Mouse (Mus musculus): ENCODE data around the gene Rgs10. TPM values are rescaled to one million over a fixed set of nuclear protein-coding genes. Genes with fewer than 3 reads are reported as not detected.

Gene Rgs10
- polyA plus RNA-seq, 1 experiment = not detected

DNA sequence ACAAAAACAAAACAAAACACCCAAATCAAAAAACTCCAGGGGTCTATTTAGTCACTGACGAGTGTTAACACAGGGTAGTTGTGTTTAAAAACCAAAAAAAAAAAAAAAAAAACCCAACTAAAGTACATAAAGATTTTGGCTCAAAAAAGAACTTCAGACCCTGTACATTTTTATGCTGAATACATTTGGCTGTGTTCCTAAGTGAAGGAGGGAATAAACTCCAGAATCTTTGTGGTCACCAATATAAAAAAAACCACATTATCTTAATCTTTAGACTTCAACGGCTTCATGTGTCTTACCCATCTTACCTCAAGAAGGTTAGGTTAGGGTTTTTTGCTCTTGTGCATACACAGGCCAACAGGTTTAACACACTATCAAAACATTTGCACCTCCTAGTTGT lies 22.0 kb upstream of the Rgs10 start:
- 80% methylated on average over 2 of the region's 2 CpGs for WGBS

GRCm38 (mm10) chr7:128439251-128439650 lies 20.7 kb upstream of the Rgs10 start:
- WGBS = 96% methylated on average over 6 of the region's 6 CpGs

More for the DNA sequence above, 22.0 kb upstream of the Rgs10 start:
- Histone ChIP-seq H3K4me3 (ENCODE audit: insufficient read depth, low read depth, low read length) (no peak overlapping the region), H3K4me1 (ENCODE audit: control insufficient read depth, insufficient read depth, low read length) (no peaks in the 10 kb centered on the region), H3K27ac (ENCODE audit: insufficient read depth, low read depth, low read length) (no peak overlapping the region)
- TF ChIP-seq POLR2A (IDR thresholded peaks at IDR 0.05; ENCODE audit: insufficient read depth, low read depth, low read length) = no peak

GRCm38 (mm10) chr7:128438131-128438530 lies 19.6 kb upstream of the Rgs10 start:
- H3K27ac ChIP-seq (ENCODE audit: insufficient read depth, low read depth, low read length) = no peak overlapping the region
- no peak for TF ChIP-seq CTCF (IDR thresholded peaks at IDR 0.05; ENCODE audit: insufficient read depth, low read depth, low read length)
- no peak for TF ChIP-seq POLR2A (IDR thresholded peaks at IDR 0.05; ENCODE audit: insufficient read depth, low read depth, low read length)
- no peak overlapping the region for H3K4me3 ChIP-seq (ENCODE audit: insufficient read depth, low read depth, low read length)
- no peaks in the 10 kb centered on the region for H3K4me1 ChIP-seq (ENCODE audit: control insufficient read depth, insufficient read depth, low read length)

More at GRCm38 (mm10) chr7:128439251-128439650, 20.7 kb upstream of the Rgs10 start:
- no peaks in the 10 kb centered on the region for H3K4me1 ChIP-seq (ENCODE audit: control insufficient read depth, insufficient read depth, low read length)
- TF ChIP-seq POLR2A (IDR thresholded peaks at IDR 0.05; ENCODE audit: insufficient read depth, low read depth, low read length) (no peak), CTCF (IDR thresholded peaks at IDR 0.05; ENCODE audit: insufficient read depth, low read depth, low read length) (no peak)
- no peak overlapping the region for H3K27ac ChIP-seq (ENCODE audit: insufficient read depth, low read depth, low read length)
- H3K4me3 ChIP-seq (ENCODE audit: insufficient read depth, low read depth, low read length) = no peak overlapping the region

- Histone ChIP-seq H3K4me3 (ENCODE audit: insufficient read depth, low read depth, low read length) (no peak overlapping the region), H3K27ac (ENCODE audit: insufficient read depth, low read depth, low read length) (no peak overlapping the region), H3K4me1 (ENCODE audit: control insufficient read depth, insufficient read depth, low read length) (no peaks in the 10 kb centered on the region)
- WGBS = 60% methylated on average over 1 of the region's 1 CpGs
- no peak for TF ChIP-seq POLR2A (IDR thresholded peaks at IDR 0.05; ENCODE audit: insufficient read depth, low read depth, low read length)
- no peak for TF ChIP-seq CTCF (IDR thresholded peaks at IDR 0.05; ENCODE audit: insufficient read depth, low read depth, low read length)
These were observed 14.7 kb upstream of the Rgs10 start for GRCm38 (mm10) chr7:128433213-128433612.

DNA sequence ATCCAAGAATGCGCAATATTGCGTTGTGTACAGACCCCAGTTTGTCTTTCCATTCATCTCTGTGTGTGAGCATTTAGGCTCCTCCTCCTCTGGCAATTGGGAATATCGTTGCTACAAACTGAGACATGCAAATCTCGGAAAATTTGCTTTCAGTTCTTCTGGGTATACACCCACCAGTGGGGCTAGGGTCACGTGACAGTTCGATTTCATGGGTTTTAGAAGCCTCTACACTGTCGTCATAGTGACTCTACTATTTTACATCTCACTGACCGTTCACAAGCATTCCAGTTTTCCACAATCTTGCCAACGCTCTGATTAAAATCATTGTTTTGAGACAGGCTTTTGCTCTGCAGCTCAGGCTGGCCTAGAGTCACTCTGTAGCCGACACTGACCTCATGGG lies 14.0 kb upstream of the Rgs10 start:
- TF ChIP-seq POLR2A (IDR thresholded peaks at IDR 0.05; ENCODE audit: insufficient read depth, low read depth, low read length) = no peak
- no peak for TF ChIP-seq CTCF (IDR thresholded peaks at IDR 0.05; ENCODE audit: insufficient read depth, low read depth, low read length)
- H3K4me3 ChIP-seq (ENCODE audit: insufficient read depth, low read depth, low read length) = no peak overlapping the region
- WGBS = 33% methylated on average over 10 of the region's 10 CpGs
- no peaks in the 10 kb centered on the region for H3K4me1 ChIP-seq (ENCODE audit: control insufficient read depth, insufficient read depth, low read length)
- H3K27ac ChIP-seq (ENCODE audit: insufficient read depth, low read depth, low read length) = no peak overlapping the region

DNA sequence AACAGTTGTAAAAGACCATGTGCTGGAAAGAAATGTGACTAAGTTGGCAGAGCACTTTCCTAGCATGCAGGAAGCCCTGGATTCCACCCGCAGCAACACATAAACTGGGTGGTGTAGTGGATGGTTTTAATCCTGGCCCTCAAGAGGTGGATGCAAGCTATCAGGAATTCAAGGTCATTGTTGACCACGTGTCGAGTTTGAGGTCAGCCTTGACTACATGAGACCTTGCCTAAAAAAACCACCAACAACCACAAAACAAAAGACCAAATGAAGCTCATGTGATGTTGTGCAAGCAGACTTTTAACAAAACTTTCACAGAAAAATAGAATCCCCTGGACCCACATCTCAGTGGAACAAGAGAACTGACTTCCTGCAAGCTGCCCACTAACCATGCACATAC lies 3.9 kb upstream of the Rgs10 start:
- Histone ChIP-seq H3K4me1 (ENCODE audit: control insufficient read depth, insufficient read depth, low read length) (peaks cover 11% of the 10 kb centered on the region), H3K27ac (ENCODE audit: insufficient read depth, low read depth, low read length) (no peak overlapping the region), H3K4me3 (ENCODE audit: insufficient read depth, low read depth, low read length) (no peak overlapping the region)
- no peak for TF ChIP-seq POLR2A (IDR thresholded peaks at IDR 0.05; ENCODE audit: insufficient read depth, low read depth, low read length)
- no peak for TF ChIP-seq CTCF (IDR thresholded peaks at IDR 0.05; ENCODE audit: insufficient read depth, low read depth, low read length)
- 71% methylated on average over 3 of the region's 3 CpGs for WGBS

DNA sequence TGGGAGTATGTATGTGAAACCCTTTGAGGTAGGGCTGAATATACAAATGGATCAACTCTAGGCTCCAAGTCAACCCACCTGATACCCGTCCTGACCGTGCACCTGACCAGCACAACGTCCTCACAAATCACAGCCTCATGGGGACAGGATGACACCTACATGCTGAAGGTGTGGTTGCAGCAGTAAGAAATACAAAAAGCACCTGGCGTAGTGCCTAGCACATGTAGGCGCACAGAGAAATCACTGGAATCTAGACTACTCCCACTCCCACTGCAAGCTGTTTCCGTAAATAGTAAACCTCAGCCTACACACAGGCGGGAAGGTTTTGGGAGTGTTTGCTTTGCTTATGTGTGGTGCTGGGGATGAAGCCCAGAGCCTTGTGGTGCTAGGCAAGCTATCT lies 3.1 kb upstream of the Rgs10 start:
- Histone ChIP-seq H3K4me1 (ENCODE audit: control insufficient read depth, insufficient read depth, low read length) (peaks cover 14% of the 10 kb centered on the region), H3K27ac (ENCODE audit: insufficient read depth, low read depth, low read length) (no peak overlapping the region), H3K4me3 (ENCODE audit: insufficient read depth, low read depth, low read length) (no peak overlapping the region)
- WGBS = 67% methylated on average over 7 of the region's 7 CpGs
- TF ChIP-seq CTCF (IDR thresholded peaks at IDR 0.05; ENCODE audit: insufficient read depth, low read depth, low read length) (no peak), POLR2A (IDR thresholded peaks at IDR 0.05; ENCODE audit: insufficient read depth, low read depth, low read length) (no peak)

DNA sequence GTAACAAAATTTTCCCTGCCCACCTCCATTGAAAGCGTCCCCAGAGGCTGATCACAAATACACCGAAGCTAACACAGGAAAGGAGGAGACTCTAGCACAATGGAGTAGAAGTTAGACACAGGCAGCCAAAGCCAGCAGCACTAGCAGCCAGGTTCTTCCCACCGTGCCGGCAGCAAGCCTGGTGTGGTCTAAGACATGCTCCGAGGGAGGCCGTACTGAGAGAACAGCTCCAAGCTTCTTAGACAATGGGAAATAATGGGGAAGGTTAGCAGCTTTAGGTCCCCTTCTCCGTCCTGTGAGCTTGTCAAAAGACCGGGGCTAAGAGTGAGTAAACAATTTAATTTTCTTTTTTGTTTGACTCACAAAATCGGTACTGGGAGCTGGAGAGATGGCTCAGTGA lies 1.1 kb upstream of the Rgs10 start:
- no peak overlapping the region for H3K4me3 ChIP-seq (ENCODE audit: insufficient read depth, low read depth, low read length)
- 26% methylated on average over 9 of the region's 9 CpGs for WGBS
- no peak overlapping the region for H3K27ac ChIP-seq (ENCODE audit: insufficient read depth, low read depth, low read length)
- H3K4me1 ChIP-seq (ENCODE audit: control insufficient read depth, insufficient read depth, low read length) = peaks cover 14% of the 10 kb centered on the region
- no peak for TF ChIP-seq CTCF (IDR thresholded peaks at IDR 0.05; ENCODE audit: insufficient read depth, low read depth, low read length)
- no peak for TF ChIP-seq POLR2A (IDR thresholded peaks at IDR 0.05; ENCODE audit: insufficient read depth, low read depth, low read length)

DNA sequence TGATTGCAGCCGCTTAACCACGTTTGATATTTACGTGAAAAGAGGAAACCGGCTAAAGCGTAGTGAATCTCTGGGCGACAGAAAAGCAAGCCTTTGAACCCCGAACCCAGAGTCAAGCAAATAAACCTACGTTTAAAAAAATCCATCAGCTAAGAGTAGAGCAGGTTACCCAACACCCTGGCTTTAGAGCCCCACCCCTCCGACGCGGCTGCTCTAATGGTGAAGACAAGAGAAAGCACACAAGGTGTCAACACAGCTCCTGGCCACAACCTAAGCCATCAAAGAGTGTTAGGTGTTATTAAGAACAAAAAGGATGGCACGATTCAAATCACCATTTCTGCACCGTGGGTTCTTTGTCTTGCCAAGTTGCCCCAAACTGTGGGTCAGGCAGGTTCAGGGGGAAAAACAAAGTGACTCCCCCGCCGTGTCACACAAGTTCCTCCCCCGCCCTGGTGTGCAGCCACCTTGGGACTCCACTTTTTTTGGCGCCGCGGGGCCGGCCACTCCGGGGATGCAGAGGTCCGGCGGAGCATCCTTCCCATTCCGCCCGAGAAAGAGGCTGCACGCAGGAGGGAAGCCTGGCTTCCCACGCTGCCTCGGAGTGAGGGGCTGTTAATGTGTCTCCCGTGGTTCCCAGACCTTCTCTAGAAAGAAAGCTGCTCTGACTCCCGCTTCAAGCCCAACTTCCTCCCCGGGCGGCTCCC lies 1.2 kb downstream of the Rgs10 start:
- H3K27ac ChIP-seq (ENCODE audit: insufficient read depth, low read depth, low read length) = no peak overlapping the region

More for the DNA sequence above, 1.2 kb downstream of the Rgs10 start:
- TF ChIP-seq CTCF (IDR thresholded peaks at IDR 0.05; ENCODE audit: insufficient read depth, low read depth, low read length) (no peak), POLR2A (IDR thresholded peaks at IDR 0.05; ENCODE audit: insufficient read depth, low read depth, low read length) (no peak)
- H3K4me1 ChIP-seq (ENCODE audit: control insufficient read depth, insufficient read depth, low read length) = peaks cover 14% of the 10 kb centered on the region
- 4% methylated on average over 32 of the region's 32 CpGs for WGBS
- peak overlapping the region; percentile 51 for H3K4me3 ChIP-seq (ENCODE audit: insufficient read depth, low read depth, low read length)

All from olfactory bulb, adult 2 months (tissue).